Mouse (Mus musculus) natural killer cell, adult 2 months (primary cell): ENCODE measurements at regions not wholly inside any gene's neighbourhood (a gene's known extent, or its start where the extent isn't known, plus 50 kb on each side); places are given as distances from the start of the nearest gene placed in this dataset.

Experiments used
- DNase-seq, 2 experiments: peaks; one replicate each; pipeline ENCODE4 v3.0.0; 2022; ENCODE audit warnings: low spot score in 2 of 2

DNA sequence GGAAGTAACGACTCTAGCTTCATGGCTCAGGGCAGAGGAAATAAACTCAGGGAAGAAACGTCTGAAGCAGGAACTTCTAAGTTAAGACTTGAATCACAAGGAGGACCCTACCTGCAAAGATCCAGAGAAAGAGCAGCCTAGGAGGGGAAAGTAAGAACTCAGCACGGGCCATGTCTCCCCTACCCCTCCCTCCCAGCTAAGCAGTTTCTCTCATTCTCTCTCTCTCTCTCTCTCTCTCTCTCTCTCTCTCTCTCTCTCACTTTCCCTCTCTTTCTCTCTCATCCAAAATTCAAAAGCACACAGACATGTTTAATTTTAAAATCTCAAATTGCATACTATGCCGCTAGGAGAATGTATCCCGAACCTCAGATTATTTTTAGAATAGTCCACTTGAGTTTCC lies 267.3 kb downstream of the Dhx15 start:
- DNase-seq: no peak

DNA sequence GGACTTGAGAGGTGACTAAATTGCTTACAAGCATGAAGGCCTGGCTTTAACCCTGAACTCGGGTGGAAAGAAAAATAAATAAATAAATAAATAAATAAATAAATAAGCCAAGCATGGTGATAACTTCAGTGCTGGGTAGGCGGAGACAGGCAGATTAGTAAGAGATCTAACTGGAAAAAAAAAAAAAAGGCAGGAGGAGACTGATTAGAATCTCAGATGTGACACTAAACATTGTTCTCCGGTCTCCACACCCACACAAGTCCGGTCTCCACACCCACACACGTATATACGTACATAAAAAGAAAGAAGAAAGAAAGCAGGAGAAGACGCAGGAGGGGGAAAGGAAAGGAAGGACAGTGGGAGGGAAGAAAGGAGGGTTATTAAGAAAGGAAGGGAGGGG lies 267.8 kb downstream of the Dhx15 start:
- no peak for DNase-seq

DNA sequence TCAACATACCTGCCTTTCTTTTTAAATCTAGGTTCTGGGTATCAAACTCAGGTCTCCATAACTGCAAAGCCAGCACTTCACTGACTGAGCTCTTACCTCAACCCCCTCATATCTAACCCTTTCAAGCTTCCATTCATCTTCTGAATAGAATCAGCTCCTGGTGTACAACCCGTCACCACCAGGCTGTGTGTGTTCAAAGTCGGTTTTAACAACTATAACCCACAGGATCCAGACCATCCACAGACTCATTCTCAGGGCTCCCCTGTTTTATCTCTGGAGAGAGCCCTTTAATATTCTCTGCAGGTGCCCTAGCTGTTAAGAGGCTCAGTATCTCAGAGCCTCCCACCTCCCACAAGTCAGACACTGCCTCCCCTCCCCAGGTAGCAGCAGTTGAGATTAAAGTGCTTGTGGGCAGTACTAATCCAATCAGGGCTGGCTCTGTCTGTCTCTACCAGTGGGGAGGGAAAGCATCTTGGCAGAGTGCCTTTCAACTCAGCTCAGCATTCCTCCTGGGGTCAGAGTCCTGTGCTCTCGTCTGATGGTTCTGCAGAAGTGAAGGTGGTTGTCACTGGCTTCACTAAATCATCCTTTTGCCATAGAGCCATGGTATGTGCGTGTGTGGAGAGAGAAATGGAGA lies 272.4 kb downstream of the Dhx15 start:
- no peak for DNase-seq

DNA sequence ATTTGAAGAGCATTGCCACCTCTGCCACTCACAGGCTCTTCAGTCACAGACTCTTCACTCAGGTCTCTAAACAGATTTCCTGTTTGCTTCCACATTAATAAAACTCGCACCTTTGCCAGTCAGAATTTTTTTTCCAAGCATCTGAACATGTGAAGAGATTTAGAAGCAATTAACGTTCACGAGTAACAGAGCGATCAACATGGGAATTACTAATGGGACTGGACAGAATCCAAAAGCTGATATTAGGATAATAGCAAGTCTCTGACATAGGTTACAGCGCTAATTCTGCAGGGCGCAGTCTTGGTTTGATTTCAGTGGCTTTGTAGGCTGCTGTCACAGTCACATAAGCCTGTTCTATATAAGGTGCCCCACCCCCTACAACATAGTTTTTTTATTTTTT lies 275.6 kb downstream of the Dhx15 start:
- DNase-seq: no peak

DNA sequence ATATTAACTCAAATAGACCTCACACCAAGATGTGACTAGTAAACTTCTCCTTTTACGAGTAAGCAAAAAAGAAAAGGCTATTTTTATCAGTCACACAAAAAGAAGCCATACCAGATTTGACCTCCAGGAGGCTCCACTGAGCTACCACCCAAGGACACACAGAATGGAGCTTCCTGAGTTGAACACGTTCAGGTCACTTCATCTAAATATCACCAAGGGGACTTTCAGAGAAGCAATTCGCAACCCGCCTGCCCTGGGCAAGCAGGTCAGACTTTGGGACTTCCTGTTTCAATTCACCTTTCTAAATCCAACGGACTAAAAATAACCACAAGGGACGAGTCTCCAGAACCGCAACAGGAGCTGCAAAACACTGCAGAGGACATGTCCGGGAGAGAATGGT lies 281.5 kb downstream of the Dhx15 start:
- peak in 1 of 2 experiments; percentile 1 for DNase-seq

DNA sequence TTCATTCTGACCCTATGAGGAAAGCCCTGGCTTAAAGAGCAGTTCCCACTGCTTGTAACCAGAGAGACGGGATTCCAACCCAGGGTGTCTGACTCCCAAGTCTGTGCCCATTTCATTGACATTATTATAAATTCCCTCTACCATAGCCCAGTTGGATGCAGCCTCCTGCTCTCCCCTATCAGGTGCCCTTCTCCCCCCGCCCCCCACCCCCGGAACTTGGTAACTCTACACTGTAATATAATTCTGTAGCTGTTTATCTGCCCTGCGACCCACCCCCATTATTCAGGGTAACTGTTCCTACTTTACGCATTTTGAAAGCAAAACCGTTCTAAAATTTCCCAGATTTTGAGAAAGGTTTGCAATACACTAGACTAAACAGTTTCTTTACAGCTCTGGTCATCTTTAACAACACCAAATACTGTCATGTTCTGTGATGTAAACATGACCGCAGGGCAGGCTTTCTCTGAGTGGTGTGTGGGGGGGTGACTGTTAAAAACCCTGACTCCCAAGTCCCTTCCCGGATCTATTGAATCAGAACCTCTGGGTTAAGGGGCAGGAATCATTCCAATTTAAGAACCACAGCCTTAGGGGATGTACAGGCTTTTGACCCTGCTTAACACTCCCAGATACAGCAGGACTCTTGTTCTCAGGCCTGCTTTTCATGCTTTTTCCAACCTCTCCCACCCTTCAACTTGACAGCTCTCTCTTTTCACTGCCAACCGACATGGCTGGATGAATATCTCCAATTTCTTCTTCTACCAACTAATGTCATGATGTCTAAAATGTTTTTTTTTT lies 283.8 kb downstream of the Dhx15 start:
- no peak for DNase-seq

DNA sequence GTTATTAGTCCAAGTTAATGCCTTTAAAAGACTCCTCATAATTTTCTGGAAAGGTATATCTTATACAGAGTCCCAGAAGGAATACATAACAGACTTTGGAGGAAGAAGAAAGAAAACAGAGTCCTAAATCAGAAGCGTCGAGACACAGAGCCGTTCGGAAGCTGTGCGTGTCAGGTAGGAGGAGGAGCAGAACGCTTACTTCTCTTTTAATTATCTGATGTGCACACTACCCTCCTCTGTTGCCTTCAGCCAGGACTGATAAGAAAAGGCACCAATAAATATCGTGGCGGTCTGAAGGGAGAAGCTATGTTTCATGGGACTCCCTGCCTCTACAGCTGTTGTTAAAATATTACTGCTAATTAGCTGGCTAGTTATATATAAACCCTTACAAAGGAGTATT lies 296.2 kb downstream of the Dhx15 start:
- no peak for DNase-seq

GRCm38 (mm10) chr5:51891341-51891740 lies 299.0 kb downstream of the Dhx15 start:
- DNase-seq: no peak

GRCm38 (mm10) chr5:51888404-51888803 lies 301.9 kb downstream of the Dhx15 start:
- no peak for DNase-seq

GRCm38 (mm10) chr5:51882594-51882993 lies 307.7 kb downstream of the Dhx15 start:
- no peak for DNase-seq

DNA sequence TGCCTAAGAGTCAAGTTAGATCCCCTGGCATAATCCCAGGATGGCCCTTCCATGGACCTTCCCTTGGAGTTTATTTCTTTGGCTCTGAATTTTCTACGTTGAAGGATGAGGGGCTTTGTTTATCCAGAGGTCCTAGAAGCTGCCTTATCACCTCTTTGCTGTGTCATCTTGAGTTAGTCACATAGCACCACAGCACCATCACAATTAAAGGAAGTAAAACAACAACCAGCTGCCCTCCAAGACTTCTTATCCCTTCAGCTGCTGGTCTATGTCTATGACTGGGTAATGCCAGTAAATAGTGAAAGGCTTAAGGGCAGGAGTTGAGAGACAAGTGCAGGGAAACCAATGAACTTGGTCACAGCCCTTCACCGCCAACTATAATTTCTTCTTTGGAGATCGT lies 308.1 kb downstream of the Dhx15 start:
- DNase-seq: no peak

GRCm38 (mm10) chr5:51876846-51877245 lies 309.3 kb upstream of the Ppargc1a start:
- DNase-seq: no peak

GRCm38 (mm10) chr5:51873571-51873970 lies 306.0 kb upstream of the Ppargc1a start:
- no peak for DNase-seq

DNA sequence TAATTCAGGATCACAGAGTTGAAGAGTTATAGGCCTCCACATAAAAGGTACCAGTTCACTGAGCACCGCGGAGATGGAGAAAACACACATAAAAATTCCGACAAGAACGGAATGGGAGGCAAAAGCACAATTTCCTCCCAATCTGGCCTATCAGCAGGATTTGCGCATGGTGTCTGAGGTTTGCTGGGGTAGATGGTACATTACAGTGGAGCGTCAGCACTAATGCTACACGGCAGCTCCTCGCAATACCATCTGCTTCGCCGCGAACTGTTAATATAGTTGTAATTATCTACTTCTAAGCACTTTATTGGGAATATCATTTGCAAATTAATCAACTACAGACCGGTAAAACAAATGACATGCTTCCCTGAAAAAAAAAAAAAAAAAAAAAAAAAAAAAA lies 304.2 kb upstream of the Ppargc1a start:
- no peak for DNase-seq

DNA sequence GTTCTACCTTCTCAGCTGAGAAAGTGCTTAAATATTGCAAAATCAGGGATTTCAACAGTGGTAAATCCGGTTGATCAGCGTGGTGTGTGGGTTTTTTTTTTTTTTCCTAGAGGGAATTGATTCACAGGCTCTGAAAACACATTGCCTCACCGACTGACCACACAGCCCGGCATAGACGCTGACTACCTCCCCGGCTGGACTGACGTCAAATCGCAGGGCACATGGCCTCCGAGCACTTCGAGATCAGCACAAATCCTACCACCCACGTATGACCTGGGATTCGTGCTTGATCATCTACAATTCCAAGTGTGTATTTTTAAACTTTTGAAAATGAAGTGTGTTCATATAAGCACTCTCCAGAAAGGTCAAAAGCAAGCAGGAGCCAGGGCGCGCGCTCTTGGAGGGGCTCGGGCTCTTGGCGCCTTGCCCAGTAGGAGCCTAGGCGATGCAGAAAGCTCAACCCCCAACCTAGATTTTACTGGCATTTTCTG lies 300.7 kb upstream of the Ppargc1a start:
- DNase-seq: no peak

GRCm38 (mm10) chr5:51866002-51866401 lies 298.5 kb upstream of the Ppargc1a start:
- no peak for DNase-seq

DNA sequence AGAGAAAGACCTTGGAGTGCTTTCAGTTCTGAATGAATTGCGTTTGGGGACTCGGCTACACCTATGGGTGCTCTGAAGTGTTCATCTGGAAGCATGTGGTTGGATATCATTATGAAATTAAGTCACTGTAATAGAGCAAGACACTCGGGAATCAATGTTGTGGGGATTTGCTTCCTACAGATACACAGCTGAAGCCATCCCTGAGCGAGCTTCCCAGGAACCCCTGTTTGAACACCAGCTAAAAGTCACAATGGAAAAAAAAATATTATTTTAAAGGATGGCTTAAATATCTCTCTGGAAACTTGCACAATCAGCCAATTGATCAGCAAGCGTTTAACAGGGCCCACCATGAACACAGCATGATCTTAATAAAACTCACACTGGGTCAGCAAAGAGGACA lies 293.0 kb upstream of the Ppargc1a start:
- DNase-seq: no peak

DNA sequence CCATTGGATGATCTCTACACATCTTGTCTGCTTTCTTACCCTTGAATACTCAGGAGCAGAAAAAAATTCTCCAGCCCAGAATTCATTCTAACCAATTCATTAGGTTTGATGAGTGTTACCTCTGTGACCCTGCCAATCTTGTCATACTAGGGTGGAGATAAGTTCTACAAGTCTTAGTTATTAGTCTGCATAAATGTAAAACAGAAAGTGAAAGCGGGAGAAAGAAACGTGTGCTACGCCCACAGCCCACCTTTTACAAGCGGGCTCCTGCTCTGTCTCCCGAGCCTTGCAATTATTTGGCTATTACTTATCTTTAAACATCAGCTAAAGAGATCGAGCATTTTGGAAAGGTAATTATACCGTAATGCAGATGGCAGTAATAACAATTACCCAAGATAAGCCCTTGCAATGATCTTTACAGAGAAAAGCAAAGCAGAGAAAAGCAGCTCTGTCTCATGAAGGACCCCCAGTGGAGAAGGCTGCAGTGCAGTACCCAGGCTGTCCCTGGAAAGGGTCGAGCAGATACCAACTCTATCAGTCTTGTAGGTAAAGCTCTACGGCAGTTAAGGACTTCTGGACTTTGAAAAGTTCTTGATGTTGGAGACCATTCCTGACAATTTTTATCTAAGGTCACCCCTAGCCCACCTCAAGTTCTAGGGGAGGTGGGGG lies 286.1 kb upstream of the Ppargc1a start:
- DNase-seq: no peak

GRCm38 (mm10) chr5:51850091-51850490 lies 282.6 kb upstream of the Ppargc1a start:
- DNase-seq: no peak

DNA sequence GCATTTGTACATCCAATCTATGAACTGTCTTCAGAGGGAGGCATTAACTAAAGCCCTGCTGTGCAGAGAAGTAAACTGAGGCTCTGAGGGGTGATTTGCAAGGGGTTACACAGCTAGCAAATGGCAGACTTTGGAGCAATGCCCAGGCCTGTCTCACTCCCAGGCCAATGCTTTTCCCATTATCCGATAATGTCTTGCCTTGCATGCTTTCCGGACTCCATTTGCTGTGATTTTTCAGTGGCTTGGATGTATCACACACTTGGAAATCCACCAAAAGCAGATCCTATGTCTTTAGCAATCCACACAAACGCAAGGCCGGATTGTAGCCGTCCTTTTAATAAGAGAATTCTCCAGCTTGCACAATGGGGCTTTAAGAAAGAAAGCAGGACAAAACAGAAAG lies 281.7 kb upstream of the Ppargc1a start:
- no peak for DNase-seq

DNA sequence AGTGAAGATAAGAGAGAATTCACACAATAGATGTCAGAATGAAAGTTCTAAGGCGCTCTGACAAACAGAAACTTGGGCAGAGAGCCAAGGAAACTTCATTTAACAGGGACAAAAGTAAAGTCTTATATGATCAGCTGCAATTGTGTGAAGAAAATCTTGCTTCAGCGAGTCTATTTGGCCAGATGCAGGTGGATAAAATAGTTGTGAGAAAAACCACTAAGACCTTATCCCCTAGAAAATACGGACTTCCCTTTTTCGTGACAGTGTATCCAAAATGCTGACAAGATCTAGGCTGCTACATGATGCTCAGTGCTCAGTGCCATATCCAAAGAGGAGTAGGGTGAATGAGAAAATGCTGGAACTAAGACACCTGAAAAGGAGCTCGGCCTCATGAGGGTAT lies 274.7 kb upstream of the Ppargc1a start:
- DNase-seq: no peak

DNA sequence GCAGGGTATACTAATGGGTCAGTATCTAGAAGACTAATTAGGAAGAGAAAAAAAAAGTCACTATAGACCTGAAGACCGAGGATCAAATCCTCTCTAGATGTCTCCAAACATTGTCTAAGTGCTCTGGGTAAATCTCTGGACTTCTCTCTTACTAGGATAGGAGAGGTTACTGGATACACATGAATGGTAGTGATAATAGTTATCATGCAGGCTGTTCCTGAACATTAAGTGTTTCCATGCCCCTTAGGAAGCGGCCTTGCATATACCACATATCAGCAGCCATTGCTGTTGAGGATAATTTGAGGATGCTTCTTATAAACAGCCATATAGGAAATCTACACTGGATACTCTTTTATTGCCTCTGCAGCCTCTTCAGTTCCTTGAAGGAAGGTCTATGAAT lies 274.2 kb upstream of the Ppargc1a start:
- DNase-seq: no peak
